Mouse (Mus musculus) bone marrow macrophage, adult 2 months (primary cell): ENCODE results near the gene Galc. TPM values are rescaled to one million over a fixed set of nuclear protein-coding genes. Genes with fewer than 3 reads are reported as not detected.
A peak's percentile ranks its signal among the peaks of the same experiment; 100 is the strongest.
"Not testable (repeated sequence)": the region's sequence is repeated elsewhere in the genome, so short reads cannot be mapped to it uniquely, and the experiment has no call there.

Experiments
- H3K27ac ChIP-seq: 2 replicates; pipeline ENCODE4 v1.5.1; 2012; ENCODE audit warnings: low read depth, low read length; ENCODE audit not compliant: insufficient read depth
- H3K4me1 ChIP-seq: 2 replicates; pipeline ENCODE4 v1.6.1; 2012; ENCODE audit warnings: low read length; ENCODE audit not compliant: control insufficient read depth, insufficient read depth
- H3K4me3 ChIP-seq: 2 replicates; pipeline ENCODE4 v1.5.1; 2012; ENCODE audit warnings: mild to moderate bottlenecking, low read length, moderate library complexity; ENCODE audit not compliant: insufficient read depth
- CTCF ChIP-seq: IDR thresholded peaks from 2 replicates; pipeline ENCODE4 v1.5.1; 2012; ENCODE audit warnings: low read depth, mild to moderate bottlenecking, low read length, moderate library complexity
- POLR2A ChIP-seq: IDR thresholded peaks from 2 replicates; pipeline ENCODE4 v1.6.1; 2012; ENCODE audit warnings: mild to moderate bottlenecking, low read depth, low read length, borderline replicate concordance
- polyA plus RNA-seq: library from polyadenylated mRNA; stranded (reverse); fragments of >200 nt; gene quantifications from 2 replicates; pipeline ENCODE4 v1.2.4, GENCODE M21; 2012; ENCODE audit not compliant: missing spikeins, insufficient read depth, insufficient read length

Gene Galc
- polyA plus RNA-seq, 1 experiment, result 99.3 TPM

DNA sequence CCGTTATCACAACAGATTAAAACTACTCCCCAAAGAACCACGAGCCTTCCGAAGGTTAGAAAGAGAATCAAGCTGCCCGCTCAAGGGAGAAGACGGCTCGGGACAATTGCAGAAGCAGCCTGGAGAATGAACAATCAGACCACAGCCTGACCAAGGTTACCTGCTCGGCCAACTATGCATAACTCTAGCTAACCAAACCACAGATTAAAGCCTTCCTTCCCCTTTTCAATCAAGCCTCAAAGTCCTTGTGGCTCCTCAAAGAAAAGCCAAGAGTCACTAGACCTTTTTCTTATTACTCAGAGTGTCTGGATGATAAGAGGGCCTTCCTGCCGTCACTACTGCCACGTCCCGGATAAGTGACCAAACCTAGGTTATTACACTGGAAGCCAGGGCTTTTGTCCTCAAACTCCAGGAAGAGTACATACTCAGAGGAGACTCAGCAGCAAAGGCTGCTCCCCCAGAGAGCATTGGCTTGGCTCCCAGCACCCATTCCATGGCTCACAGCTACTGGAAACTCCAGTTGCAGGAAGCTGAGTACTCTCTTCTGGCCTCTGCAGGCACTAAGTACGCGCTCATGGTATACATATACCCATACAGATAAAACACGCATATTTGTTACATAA lies 3.8 kb downstream of the Galc start:
- H3K4me3 ChIP-seq, result no peak overlapping the region
- no peak for TF ChIP-seq CTCF
- no peak for TF ChIP-seq POLR2A
- H3K4me1 ChIP-seq, result peaks cover 43% of the 10 kb centered on the region
- peak overlapping the region; percentile 23; the same call in 1 of the 2 replicates for H3K27ac ChIP-seq

DNA sequence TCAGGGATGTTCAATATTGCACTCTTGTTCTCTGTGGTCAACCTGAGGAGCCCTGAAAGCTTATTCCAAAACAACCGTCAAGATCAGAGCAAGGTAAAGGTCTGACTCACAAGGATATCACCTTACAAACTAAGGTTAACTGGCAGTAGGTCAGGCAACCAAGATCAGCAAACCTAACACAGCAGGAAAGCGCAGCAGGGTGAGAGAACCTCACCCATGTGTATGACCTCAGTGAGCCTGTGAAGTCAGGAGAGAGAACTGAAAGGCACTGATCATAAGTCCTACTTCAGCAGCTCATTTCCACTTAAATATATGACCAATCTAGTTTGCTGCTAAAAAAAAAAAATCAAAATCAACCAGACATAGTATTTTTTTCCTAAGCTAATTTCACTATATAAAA lies 6.8 kb downstream of the Galc start:
- TF ChIP-seq POLR2A, result no peak
- no peak for TF ChIP-seq CTCF
- Histone ChIP-seq H3K4me3 (no peak overlapping the region), H3K27ac (no peak overlapping the region), H3K4me1 (peaks cover 46% of the 10 kb centered on the region)

DNA sequence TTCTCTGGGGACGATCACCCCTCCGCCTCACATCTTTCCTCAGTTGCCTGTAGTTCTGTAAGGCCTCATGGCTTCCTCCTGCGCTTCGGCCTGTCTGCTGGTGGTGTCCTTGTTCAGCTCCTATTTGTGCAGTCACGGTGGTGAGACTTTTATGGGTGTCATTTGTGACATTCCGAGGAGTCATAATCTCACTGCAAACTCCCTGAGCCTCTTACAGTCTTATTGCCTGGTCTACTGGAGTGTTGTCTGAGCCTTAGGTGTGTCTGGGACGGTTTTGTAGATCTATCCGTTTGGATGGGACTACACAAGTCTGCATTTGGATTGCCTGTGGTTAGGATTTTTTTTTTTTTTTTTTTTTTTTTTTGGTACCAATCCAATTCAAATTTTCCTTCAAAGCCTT lies 8.9 kb downstream of the Galc start:
- peak overlapping the region; percentile 88 for H3K27ac ChIP-seq
- no peak overlapping the region for H3K4me3 ChIP-seq
- TF ChIP-seq CTCF (no peak), POLR2A (no peak)
- H3K4me1 ChIP-seq, result peaks cover 38% of the 10 kb centered on the region

DNA sequence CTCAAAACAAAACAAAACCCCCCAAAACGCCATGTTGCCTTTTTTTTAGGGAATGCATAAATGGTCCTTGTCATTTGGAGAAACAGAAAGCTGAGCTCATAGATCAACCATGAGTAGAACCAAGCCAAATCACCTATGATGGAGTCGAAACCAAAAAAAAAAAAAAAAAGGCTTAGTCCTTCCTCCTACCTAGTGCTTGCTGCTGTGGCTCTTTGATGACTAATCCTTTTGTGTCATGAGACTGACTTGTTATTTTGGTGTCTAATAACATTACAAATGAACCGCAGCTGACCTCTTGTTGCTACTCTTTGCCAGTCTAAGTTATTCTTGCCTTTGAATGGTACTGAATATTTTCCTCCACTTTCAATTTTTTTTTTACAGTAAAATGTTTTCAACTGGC lies 9.6 kb downstream of the Galc start:
- no peak for TF ChIP-seq CTCF
- no peak for TF ChIP-seq POLR2A
- Histone ChIP-seq H3K27ac (peak overlapping the region; percentile 88), H3K4me3 (no peak overlapping the region; the same call in 1 of the 2 replicates), H3K4me1 (peaks cover 36% of the 10 kb centered on the region)

- H3K4me1 ChIP-seq, result peaks cover 33% of the 10 kb centered on the region
- H3K4me3 ChIP-seq, result no peak overlapping the region
- no peak for TF ChIP-seq CTCF
- no peak for TF ChIP-seq POLR2A
- peak overlapping the region; percentile 47 for H3K27ac ChIP-seq
These were observed 12.4 kb downstream of the Galc start for GRCm38 (mm10) chr12:98246835-98247234.

- Histone ChIP-seq H3K27ac (no peak overlapping the region), H3K4me3 (no peak overlapping the region), H3K4me1 (peaks cover 25% of the 10 kb centered on the region)
- no peak for TF ChIP-seq CTCF
- TF ChIP-seq POLR2A, result no peak
These were observed 14.4 kb downstream of the Galc start for GRCm38 (mm10) chr12:98244865-98245264.

GRCm38 (mm10) chr12:98244161-98244560 lies 15.1 kb downstream of the Galc start:
- Histone ChIP-seq H3K4me1 (peaks cover 25% of the 10 kb centered on the region), H3K27ac (peak overlapping the region; percentile 11; the same call in 1 of the 2 replicates), H3K4me3 (no peak overlapping the region)
- TF ChIP-seq CTCF (no peak), POLR2A (no peak)

DNA sequence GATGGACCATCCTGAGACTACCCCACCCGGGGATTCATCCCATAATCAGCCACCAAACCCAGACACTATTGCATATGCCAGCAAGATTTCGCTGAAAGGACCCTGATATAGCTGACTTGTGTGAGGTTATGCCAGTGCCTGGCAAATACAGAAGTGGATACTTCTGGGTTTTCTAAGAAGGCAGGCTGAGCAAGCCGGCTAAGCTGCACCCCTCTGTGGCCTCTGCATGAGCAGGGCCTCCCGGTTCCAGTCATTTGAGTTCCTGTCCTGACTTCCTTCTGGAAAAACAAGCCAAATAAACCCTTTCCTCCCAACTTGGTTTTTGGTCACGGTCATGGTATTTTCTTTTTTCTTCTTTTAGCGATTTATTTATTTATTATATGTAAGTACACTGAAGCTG lies 20.8 kb downstream of the Galc start:
- not testable (repeated sequence) for H3K4me1 ChIP-seq, H3K4me3 ChIP-seq
- H3K27ac ChIP-seq, result peak overlapping the region; percentile 60

- TF ChIP-seq CTCF (no peak), POLR2A (no peak)
- Histone ChIP-seq H3K4me1 (no peaks in the 10 kb centered on the region), H3K27ac (no peak overlapping the region), H3K4me3 (no peak overlapping the region)
These were observed 32.2 kb downstream of the Galc start for GRCm38 (mm10) chr12:98227037-98227436.

- H3K4me1 ChIP-seq, result no peaks in the 10 kb centered on the region
- no peak overlapping the region for H3K4me3 ChIP-seq
- no peak for TF ChIP-seq POLR2A
- TF ChIP-seq CTCF, result no peak
- H3K27ac ChIP-seq, result no peak overlapping the region
These were observed 36.0 kb downstream of the Galc start for GRCm38 (mm10) chr12:98223286-98223685.

DNA sequence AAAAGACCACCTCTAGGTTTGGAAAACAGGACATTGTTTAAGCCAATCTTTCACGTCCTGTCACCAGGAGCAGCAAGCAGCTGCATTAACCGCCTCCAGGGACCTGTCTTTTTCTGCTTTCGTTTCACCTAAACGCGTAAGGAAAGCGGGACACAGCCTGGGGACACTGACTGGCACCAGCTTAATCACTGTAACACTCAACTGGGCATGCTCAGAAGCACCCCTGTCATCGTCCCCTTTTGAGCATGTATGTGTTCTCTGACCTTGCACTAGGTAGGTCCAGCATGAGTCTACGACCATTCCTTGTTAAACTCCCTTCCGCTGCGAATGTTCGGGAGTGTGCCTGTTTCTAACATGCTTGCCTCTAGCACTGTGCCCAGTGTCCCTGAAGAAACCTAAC lies 42.8 kb downstream of the Galc start:
- H3K27ac ChIP-seq, result no peak overlapping the region
- H3K4me3 ChIP-seq, result no peak overlapping the region
- peaks cover 11% of the 10 kb centered on the region for H3K4me1 ChIP-seq
- no peak for TF ChIP-seq POLR2A
- no peak for TF ChIP-seq CTCF
